Mouse (Mus musculus) 416B (cell line): ENCODE measurements around the gene Map1s.

Source experiments
- DNase-seq: peaks from one replicate; pipeline ENCODE4 v3.0.0; 2011; ENCODE audit warnings: low read depth

Map1s gene

GRCm38 (mm10) chr8:70941478-70941877 lies 35.7 kb downstream of the Map1s start:
- DNase-seq, result peak; percentile 43

- DNase-seq, result peak; percentile 15
Observed at GRCm38 (mm10) chr8:70943187-70943586, 37.5 kb downstream of the Map1s start.

GRCm38 (mm10) chr8:70949847-70950246 lies 44.1 kb downstream of the Map1s start:
- peak; percentile 56 for DNase-seq

- peak; percentile 13 for DNase-seq
Observed at GRCm38 (mm10) chr8:70960703-70961472, 55.2 kb downstream of the Map1s start.

GRCm38 (mm10) chr8:70964159-70964558 lies 58.4 kb downstream of the Map1s start:
- peak; percentile 48 for DNase-seq

- DNase-seq, result no peak
Observed at GRCm38 (mm10) chr8:70964861-70965260, 59.1 kb downstream of the Map1s start.
